Mouse (Mus musculus): ENCODE data around the gene Tm9sf3.
"Not testable (repeated sequence)": the region's sequence is repeated elsewhere in the genome, so short reads cannot be mapped to it uniquely, and the experiment has no call there.

Gene Tm9sf3

DNA sequence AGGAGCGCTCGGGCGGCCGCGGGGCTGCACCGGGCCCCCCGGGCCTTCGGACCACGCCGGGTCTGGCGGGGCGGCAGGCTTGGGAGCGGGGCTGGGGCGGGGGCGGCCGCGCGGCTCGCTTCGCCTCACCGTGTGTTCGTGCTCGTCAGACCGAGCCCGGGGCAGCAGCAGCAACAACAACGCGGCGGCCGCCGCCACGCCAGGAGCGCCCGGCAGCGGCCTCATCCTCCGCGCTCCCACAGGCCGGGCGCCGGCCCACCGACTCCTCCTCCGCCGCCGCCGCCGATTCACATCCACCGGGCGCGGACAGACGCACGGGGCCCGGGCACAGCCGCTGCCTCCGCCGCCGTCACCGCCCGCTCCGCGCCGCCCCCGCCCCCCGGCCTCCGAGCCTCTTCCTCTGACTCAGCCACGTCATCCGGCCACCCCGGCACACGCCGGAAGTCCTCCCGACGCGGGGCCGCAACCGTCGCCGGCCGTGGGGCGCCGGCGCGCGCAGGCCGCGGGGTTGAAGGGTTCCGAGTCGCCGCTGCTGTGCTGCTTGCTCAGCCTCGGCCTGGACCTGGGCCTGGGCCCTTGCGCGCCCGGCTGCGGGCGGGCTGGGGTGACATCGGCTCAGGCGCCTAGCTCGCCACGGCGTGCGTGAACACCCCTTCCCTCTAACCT is at the start of gene Tm9sf3:
TSS of gene Tm9sf3 (minus strand) at position 368 of the 666 bp plus-strand sequence.
- peak; percentile 86 to 88 for DNase-seq (ENCODE audit: low spot score in 2 of 2)

DNA sequence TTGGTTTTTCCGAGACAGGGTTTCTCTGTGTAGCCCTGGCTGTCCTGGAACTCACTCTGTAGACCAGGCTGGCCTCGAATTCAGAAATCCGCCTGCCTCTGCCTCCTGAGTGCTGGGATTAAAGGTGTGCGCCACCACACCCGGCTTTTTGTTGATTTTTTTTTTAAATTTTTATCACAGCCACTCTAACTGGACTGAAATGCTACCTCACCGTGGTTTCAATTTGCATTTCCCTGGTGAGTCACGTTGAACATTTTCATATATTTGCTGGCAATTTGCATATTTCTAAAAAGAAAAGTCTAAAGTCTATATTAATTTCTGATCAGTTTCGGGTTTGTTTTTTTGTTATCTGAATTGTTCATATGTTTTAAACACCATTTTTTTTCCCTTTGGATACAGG is 48.8 kb upstream of the Tm9sf3 start:
- not testable (repeated sequence) for DNase-seq (ENCODE audit: low spot score in 2 of 2)

DNA sequence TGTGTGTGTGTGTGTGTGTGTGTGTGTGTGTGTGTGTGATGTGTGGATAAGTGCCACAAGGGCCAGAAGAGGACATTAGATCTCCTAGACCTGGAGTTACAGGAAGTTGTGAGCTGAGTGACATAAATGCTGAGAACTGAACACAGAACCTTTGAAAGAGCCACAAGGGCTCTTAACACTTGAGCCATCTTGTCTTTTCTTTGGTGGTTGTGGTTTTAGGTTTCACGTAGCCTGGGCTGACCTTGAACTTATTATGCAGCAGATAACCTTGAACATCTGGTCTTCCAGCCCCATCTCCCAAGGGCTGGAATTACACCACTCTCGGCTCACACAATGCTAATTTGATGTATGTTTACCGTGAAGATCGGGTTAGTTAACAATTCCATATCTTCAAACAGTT is 48.2 kb upstream of the Tm9sf3 start:
- DNase-seq (ENCODE audit: low spot score in 2 of 2), result no peak

DNA sequence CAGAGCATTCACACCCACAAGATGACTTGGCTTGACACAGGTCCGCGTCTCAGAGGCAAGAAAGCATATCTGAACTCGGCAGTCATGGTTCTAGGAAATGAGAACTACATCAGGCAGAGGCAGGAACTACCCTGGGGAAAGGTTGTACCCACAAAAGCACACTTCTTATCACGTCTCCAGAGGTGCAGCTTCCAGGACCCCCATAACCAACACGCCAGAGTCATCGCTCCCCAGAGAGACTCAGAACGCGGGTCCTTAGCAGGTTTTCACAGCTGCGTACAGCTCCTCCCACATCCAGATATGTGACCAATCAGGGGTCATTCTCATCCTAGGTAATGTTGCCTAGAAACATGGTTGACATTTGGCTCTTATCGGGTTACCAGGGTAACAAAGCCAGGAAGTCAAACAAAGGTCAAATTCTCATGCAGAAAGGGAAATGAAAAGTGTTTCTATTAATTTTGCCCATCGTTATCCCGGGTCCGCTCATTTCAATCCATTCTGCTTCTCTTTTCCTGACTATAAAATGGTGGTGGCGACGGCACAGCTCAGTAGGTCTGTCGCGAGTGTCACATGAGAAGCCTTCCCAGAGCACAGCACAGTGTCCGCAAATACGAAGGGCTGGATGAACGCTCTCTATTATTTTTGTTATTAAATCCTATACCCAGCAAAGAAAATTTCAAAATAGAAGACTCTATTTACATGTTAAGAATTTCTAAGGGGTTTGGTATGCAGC is 47.3 kb upstream of the Tm9sf3 start:
- peak in 1 of 2 experiments; percentile 11 for DNase-seq (ENCODE audit: low spot score in 2 of 2)

DNA sequence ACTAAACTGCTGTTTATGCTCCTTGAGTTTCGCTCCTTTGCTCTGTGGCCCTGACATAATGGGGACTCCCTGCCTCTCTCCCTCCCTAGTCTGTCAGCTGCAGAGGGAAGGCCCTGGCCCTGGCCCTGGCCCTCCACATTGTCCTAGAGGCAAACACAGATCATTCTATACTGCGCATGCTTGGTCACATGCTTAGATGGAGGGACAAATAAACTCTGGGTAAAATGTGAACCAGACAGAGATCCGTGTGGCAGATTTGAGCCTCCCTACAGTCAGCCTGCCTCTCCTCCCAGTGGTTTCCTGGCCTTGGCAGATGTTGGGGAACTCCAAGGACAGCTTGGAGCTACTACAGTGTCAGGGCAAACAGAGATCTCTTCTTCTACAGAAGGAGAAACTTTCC is 40.1 kb upstream of the Tm9sf3 start:
- no peak for DNase-seq (ENCODE audit: low spot score in 2 of 2)

DNA sequence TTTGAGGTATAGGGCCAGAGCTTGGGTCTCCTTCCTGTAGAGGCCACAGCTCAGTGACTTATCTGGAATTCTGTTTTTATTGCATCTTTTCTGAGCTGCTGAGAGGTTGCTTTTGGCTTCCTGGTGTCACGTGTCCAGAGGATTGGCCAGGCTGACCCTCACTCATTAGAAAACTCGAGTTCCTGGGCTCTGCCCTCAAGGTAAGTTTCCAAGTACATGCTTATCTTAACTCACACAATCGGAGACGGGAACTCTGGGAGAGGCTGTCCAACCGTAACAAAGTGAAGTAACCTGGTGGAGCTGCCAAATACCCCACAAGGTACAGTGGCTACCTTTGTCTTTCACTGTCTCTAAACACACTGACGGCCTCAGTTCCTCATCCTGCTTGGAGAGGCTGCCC is 39.6 kb upstream of the Tm9sf3 start:
- no peak for DNase-seq (ENCODE audit: low spot score in 2 of 2)

DNA sequence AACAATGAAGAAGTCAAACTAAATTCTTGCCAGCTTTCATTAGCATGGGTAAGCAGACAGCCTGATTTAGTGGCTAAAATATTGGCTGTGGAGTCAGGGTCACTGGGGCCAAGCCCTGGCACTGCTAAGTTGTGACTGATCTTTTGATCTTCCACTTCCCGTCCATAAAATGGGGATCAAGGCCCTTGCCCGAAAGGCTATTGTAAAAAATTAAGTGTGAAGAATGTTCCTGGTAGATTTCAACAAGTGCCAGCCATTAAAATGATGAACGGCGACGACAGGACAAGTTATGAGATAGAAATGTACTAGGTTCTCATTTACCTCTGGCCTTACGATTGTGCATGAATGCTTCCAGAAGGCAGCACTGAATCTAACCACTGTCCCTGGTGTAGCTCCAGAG is 38.1 kb upstream of the Tm9sf3 start:
- no peak for DNase-seq (ENCODE audit: low spot score in 2 of 2)

DNA sequence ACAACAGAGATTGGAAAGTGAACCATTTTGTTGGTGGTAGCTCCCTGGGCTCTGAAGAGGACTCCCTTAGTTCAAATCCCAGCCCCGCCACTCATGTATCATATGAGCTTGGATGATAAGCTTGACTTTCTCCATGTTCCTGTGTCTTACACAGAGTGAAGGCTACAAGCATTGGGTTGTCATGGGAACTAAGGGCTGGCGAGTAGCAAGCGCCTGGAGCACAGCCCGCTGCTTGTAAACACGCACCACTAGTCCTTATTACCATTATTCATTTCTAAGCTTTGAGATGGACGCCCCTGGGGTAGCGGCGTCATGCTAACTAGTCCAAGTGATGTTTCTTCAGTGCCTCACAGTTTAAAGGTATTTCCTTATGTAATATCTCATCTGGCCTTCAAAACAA is 35.6 kb upstream of the Tm9sf3 start:
- DNase-seq (ENCODE audit: low spot score in 2 of 2), result no peak

DNA sequence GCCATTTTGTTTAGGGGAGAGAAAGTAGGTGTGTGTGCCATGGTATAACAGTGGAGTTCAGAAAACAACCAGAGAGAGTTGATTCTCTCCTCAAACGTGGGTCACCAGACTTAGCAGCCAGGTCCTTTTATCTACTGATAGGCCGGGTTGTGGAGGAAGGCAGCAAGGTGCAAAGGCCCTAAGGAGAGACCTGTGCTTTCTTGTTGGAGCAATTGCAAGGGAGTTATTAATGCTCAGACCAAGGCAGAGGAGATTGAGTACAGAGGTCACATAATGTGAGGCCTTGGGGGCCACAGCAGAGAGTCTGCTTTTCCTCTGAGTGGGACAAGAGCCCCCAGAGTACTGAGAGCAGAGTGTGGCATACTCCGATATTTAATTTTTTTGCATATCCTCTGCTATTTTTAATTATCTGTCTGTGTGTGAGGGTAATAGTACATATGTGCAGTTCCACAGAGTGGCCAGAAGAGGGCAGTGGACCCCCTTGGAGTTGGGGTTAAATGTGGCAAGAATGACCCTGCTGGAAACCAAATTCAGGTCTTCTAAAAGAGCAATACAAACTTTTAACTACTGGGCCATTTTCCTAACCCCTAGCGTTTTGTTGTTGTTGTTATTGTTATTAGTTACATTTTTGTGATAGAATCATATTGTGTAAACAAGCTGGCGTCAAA is 27.3 kb upstream of the Tm9sf3 start:
- DNase-seq (ENCODE audit: low spot score in 2 of 2), result no peak

DNA sequence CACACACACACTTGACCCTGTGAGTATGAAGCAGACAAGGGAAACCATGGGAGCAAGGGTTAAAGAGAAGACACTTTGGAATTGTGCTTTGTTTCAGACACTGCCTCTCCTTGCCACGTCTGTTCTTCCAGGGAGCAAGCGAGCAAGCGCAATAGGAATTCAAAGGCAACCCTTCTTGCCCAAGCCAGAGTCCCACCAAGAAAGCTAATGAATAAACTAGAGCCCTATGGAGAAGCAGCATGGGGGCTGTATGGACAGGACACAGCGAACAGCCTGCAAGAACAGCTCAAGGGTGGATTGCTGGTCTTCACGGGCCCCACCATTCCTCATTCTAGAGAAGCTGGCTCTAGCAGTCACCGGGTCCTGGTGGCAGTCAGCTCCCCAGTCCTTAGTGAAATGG is 24.8 kb upstream of the Tm9sf3 start:
- no peak for DNase-seq (ENCODE audit: low spot score in 2 of 2)

DNA sequence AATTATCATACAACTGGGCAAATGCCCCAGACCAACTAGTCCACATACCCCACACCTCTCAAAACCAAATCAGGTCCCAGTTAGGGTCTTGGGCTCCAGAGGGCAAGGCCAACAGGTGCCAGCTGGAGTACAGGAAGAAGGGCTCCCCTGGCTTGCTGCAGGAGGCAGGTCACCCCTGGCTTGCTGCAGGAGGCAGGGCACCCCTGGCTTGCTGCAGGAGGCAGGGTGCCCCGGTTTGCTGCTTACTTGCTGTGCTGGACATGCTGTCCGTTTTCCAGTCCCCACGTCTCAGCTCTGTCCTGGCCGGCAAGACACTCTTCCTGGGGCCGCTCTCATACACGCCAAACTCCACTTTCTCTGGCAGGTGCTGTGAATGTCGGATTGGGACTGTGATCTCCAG is 23.4 kb upstream of the Tm9sf3 start:
- DNase-seq (ENCODE audit: low spot score in 2 of 2), result no peak

DNA sequence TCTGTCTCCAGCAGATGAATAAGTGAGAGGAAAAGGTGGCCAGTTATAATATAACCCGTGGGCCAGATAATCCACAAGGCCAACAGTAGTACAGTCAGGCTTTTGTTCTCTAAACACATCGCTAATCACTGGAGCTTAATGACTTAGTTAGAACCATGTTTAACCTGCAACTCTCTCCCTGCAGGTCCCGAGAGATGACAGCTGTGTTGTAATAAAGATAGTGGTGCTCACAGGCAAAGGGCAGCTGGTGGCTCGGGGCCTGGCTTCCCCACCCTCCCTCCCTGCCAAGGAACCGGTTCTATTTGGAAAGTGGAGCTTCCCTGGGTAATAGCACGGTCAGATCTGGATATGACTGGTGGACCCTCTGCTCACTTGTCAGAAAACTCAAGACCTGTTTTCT is 20.7 kb upstream of the Tm9sf3 start:
- no peak for DNase-seq (ENCODE audit: low spot score in 2 of 2)

DNA sequence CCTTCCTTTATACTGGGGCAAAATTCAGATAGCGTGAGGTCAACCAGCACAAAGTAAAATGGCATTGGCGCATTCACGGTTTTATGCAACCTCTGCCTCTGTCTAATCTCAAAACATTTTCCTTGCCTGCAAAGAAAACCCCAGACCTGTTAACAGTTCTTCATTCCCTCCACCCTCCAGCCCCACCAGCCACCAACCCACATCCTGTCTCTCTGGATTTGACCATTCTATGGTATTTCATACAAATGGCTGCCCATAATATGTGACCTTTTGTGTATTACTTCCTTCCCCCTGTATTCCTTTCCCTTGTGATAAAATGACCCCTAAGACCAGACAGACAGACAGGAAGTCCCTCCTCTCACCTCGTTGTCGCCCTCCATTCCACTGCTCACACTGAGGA is 18.9 kb upstream of the Tm9sf3 start:
- no peak for DNase-seq (ENCODE audit: low spot score in 2 of 2)

DNA sequence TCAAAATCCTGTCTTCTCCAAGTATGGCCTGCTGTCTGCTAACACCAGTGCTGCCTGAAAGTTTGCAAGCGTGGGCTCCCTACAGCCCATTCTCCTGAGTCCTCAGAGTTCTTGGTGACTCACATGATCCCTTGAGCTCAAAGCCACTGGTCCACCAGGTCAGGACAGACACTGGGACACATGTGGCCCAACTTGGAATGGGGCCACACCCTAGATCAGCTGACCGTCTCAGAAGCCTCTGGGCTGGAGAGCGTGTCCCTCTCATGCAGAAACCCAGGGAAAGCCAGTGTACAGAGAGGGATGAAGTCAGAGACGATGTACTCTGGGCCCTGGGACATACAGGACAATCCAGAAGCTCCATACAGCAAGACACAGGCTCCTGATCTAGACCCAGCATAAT is 18.4 kb upstream of the Tm9sf3 start:
- DNase-seq (ENCODE audit: low spot score in 2 of 2), result no peak

DNA sequence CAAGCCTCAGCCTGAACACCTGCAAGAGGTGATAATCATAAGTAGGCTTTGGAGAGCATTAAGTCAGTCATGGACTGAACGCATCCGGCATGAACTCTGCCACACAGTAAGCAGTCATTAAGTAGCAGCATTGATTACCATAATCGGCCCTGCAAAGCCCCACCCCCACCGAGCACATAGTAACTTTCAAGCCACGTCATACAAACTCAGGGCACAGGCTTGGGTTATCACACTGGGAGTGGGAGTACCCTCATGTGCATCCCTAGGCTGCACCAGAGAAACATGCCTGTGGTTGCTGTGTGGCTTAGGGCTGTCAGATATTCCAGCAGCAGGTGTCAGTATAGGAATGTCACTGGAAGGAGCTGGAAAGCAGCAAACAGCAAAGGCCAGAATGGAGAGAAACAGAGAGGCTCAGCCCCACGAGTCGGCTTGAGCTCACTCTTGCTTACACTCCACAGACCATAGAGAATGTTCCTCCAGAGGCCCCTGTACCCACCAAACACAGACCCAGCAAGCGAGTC is 16.0 kb upstream of the Tm9sf3 start:
- DNase-seq (ENCODE audit: low spot score in 2 of 2), result no peak

DNA sequence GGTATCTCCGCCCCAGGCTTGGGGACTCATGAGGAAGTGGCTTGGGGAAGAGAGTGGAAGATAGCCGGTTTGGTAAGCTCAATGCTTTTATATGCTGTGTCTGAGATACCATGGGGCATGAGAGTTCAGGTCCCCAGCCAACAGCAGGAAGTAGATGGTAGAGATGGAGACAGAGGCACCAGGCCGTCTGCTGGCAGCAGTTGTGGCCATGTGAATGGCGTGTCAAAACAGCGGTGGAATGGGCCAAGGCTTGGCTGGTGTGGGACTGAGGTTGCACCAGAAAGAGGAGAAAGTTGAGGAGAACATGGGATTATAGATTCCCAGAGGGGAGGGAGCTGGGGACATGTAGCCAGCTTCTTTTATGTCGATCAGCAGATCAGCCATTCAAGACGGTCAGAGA is 14.8 kb upstream of the Tm9sf3 start:
- DNase-seq (ENCODE audit: low spot score in 2 of 2), result no peak

DNA sequence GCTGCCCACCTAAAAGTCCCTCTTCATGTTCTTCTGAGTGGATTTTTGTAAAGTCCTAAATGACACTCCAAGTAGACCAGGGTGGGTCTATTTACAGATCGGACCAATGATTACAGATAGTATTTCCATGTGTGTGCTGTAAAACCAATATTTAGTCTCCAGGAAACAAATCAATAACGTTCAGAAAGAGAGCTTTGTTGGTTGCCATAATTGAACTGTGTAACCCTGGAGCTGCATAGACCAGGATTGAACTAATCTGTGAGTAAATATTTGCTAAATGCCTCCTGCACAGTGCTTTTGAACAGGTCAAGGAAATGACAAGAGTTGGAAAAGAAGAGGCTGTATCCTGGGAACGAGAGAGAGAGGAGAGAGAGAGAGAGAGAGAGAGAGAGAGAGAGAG is 11.8 kb upstream of the Tm9sf3 start:
- DNase-seq (ENCODE audit: low spot score in 2 of 2), result no peak

DNA sequence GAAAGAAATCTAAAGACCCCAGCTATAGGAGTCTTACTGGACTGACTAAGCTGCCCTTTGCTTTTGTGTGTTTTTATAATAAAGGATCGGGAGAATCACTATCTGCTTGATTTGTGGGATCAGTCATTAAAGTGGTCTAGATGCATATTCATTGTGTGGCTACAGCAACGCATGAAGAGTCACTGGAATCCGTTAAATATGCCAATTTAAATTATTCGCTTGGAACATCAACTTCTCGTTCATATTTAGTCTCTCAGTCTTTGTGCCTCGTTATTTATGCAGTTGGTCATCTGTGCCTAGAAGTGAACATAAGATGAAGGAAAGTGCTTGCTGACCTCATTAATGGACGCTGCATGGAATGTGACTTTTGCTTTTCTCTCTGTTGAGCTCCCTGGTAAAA is 7.1 kb upstream of the Tm9sf3 start:
- DNase-seq (ENCODE audit: low spot score in 2 of 2), result no peak

DNA sequence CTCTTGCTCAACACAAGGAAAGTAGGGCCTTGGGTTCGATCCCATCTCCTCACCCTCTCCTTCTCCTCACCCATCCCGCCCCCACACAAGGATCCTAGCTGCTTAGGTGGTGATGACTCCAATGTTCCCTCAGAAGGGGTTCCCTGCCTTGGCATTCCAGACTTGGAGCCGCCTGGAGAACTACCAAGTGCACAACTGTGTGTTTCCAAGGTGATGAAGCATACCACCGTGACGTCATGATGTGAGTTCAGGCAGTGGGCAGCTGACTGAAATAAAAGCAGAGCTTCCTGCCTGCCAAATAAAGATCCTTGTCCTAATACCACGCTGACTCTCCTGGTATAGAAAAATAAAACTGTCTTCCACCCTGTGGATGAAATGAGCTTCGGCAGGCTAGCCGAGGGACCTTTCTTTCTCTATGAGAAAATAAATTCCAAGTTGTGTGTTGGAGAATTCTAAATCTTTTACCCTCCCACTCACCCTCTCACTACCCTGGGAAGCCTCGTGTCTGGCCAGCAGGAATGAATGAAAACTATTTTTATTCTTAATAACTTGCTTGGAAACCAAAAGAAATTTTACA is 6.4 kb upstream of the Tm9sf3 start:
- peak; percentile 71 to 76 for DNase-seq (ENCODE audit: low spot score in 2 of 2)

DNA sequence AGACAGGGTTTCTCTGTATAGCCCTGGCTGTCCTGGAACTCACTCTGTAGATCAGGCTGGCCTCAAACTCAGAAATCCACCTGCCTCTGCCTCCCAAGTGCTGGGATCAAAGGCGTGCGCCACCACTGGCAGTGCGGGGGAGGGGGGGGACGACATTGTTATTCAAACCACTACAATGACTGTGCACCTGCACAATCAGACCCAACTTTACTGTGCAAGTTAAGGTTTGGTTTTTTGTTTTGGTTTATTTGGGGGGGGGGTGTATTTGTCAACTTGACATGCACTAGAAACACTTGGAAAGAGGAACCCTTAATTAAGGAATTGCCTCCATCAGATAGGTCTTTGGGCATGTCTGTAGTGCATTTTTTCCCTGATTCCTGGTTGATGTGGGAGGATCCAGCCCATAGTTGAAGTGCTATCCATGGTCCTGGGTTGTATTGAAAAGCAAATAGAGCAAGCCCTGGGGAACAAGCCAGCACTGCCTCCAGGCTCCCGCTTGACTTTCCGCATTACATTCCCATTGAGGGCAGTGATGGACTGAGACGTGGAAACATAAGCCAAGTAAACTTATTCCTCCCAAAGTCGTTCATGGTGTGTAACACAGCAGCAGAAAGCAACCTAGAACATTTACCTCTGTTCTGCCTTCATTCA is 2.6 kb upstream of the Tm9sf3 start:
- DNase-seq (ENCODE audit: low spot score in 2 of 2), result no peak

DNA sequence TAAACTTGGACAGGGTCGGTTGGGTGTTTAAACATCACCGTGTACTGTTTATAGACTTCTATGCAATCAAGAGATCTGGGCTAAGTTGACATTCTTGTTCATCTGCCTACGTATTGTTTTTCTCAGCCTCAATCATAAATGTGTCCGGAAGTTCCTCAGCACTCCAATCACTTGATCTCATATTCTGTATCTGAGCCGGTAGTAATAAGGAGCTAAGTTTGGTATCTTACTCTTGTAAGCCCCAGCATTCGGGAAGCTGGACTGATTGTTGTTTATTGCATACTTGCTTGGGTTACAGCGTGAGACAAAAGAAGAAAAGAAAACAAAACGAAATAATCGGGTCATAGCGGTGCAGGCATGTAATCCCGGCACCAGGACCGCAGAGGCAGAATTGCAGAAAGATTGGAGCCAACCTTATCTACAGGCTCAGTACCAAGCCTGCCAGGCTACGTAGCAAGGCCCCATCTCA is 568 bp upstream of the Tm9sf3 start:
- DNase-seq (ENCODE audit: low spot score in 2 of 2), result no peak

Data from right cerebral cortex, adult 2 months (tissue).